In genomic region chr17:84422001-84422785, GRCm38 (mm10) we compare ENCODE assay signal across 9 mouse cellular contexts. TPM values are rescaled to one million over a fixed set of nuclear protein-coding genes. Genes with fewer than 3 reads are reported as not detected.
DNase-seq lines count a peak whose midpoint lies in the region; ATAC-seq and TF ChIP-seq lines count a peak whose summit lies in the region.
"Had no signal": no experiment of that assay in that cellular context is flagged by ENCODE, and none has a peak within 500 bp of the region (broad histone marks: within the 10 kb centered on the region; RNA-seq: fewer than 3 reads in every experiment).

No protein-coding gene starts in this region.

- H3K27ac ChIP-seq in gastrocnemius, adult 2 months = peak overlapping the region; percentile 80
- H3K27ac ChIP-seq in embryonic facial prominence, embryonic 10.5 days (replicated peaks) = no peak overlapping the region
- peak overlapping the region; percentile 57; the same call in 1 of the 2 replicates for H3K27ac ChIP-seq in intestine, embryonic 16.5 days (ENCODE audit: low read length)
- H3K27ac ChIP-seq in thymus, adult 2 months (ENCODE audit: control insufficient read depth, insufficient read depth, low read length) = no peak overlapping the region
- no peak overlapping the region for H3K27ac ChIP-seq in forebrain, embryonic 14.5 days (ENCODE audit: low read depth, low read length)

- no peak overlapping the region for H3K4me3 ChIP-seq in gastrocnemius, adult 2 months
- H3K4me3 ChIP-seq in embryonic facial prominence, embryonic 10.5 days = no peak overlapping the region
- H3K4me3 ChIP-seq in intestine, embryonic 16.5 days (ENCODE audit: low read length) = no peak overlapping the region
- H3K4me3 ChIP-seq in thymus, adult 2 months (ENCODE audit: control insufficient read depth, insufficient read depth, low read length) = no peak overlapping the region
- H3K4me3 ChIP-seq in forebrain, embryonic 14.5 days (ENCODE audit: low read depth, low read length) = no peak overlapping the region

- H3K9me3 ChIP-seq in embryonic facial prominence, embryonic 10.5 days = no peaks in the 10 kb centered on the region
- H3K9me3 ChIP-seq in intestine, embryonic 16.5 days (ENCODE audit: control insufficient read depth, low read length) = no peaks in the 10 kb centered on the region
- no peaks in the 10 kb centered on the region for H3K9me3 ChIP-seq in forebrain, embryonic 14.5 days (replicated peaks; ENCODE audit: control insufficient read depth, low read length)

- no peak overlapping the region for H3K4me2 ChIP-seq in intestine, embryonic 16.5 days (ENCODE audit: low read depth, low read length)
- no peak overlapping the region for H3K4me2 ChIP-seq in forebrain, embryonic 14.5 days (ENCODE audit: low read length)

- H3K9ac ChIP-seq in intestine, embryonic 16.5 days (ENCODE audit: low read depth, low read length) = no peak overlapping the region
- no peak overlapping the region for H3K9ac ChIP-seq in forebrain, embryonic 14.5 days (ENCODE audit: low read length)

- H3K36me3 ChIP-seq in embryonic facial prominence, embryonic 10.5 days (replicated peaks) = peaks cover 78% of the 10 kb centered on the region
- peaks cover 8% of the 10 kb centered on the region for H3K36me3 ChIP-seq in intestine, embryonic 16.5 days (ENCODE audit: control insufficient read depth, insufficient read depth, low read length)
- 0 out of 2 replicates have a peak, but pooled peaks cover 3% of the 10 kb centered on the region for H3K36me3 ChIP-seq in thymus, adult 2 months (ENCODE audit: control insufficient read depth, insufficient read depth, low read length)
- peaks cover 46% of the 10 kb centered on the region for H3K36me3 ChIP-seq in forebrain, embryonic 14.5 days (ENCODE audit: control insufficient read depth, insufficient read depth, low read length)

- WGBS in embryonic facial prominence, embryonic 10.5 days = 60% methylated on average over 4 of the region's 4 CpGs
- WGBS in intestine, embryonic 16.5 days = 65% methylated on average over 4 of the region's 4 CpGs
- 75% methylated on average over 4 of the region's 4 CpGs for WGBS in thymus, adult 2 months
- WGBS in forebrain, embryonic 14.5 days = 86% methylated on average over 4 of the region's 4 CpGs

- peaks cover 10% of the 10 kb centered on the region for H3K4me1 ChIP-seq in embryonic facial prominence, embryonic 10.5 days
- H3K4me1 ChIP-seq in intestine, embryonic 16.5 days (ENCODE audit: control insufficient read depth, insufficient read depth, low read length) = peaks cover 5% of the 10 kb centered on the region
- peaks cover 14% of the 10 kb centered on the region for H3K4me1 ChIP-seq in thymus, adult 2 months (replicated peaks; ENCODE audit: control insufficient read depth, insufficient read depth, low read length)
- no peaks in the 10 kb centered on the region for H3K4me1 ChIP-seq in forebrain, embryonic 14.5 days (ENCODE audit: control insufficient read depth, insufficient read depth, low read length)

- ATAC-seq in intestine, embryonic 16.5 days = peak; percentile 57
- ATAC-seq in forebrain, embryonic 14.5 days = no peak

- intact Hi-C loops in gastrocnemius, adult 2 months (cut with DNase I) = loop anchor here (10.0 kb wide), 1 partner anchor 307 kb away; no protein-coding TSS in a partner anchor

- no peaks in the 10 kb centered on the region for H3K27me3 ChIP-seq in embryonic facial prominence, embryonic 10.5 days (replicated peaks; ENCODE audit: low read depth, poor library complexity, severe bottlenecking)
- no peaks in the 10 kb centered on the region for H3K27me3 ChIP-seq in intestine, embryonic 16.5 days (replicated peaks; ENCODE audit: control insufficient read depth, insufficient read depth, low read length)
- H3K27me3 ChIP-seq in thymus, adult 2 months (ENCODE audit: control insufficient read depth, insufficient read depth, low read length) = no peaks in the 10 kb centered on the region
- H3K27me3 ChIP-seq in forebrain, embryonic 14.5 days (replicated peaks; ENCODE audit: control insufficient read depth, insufficient read depth, low read length) = no peaks in the 10 kb centered on the region

- peak; percentile 70 for DNase-seq in gastrocnemius, adult 2 months
- no peak for DNase-seq in gastrocnemius, postnatal 4 days (ENCODE audit: low spot score in 2 of 2)
- peak; percentile 27 for DNase-seq in embryonic facial prominence, embryonic 10.5 days (ENCODE audit: low spot score)
- DNase-seq in lung, postnatal 25 days (ENCODE audit: low spot score) = peak; percentile 64
- no peak for DNase-seq in thymus, adult 2 months
- no peak for DNase-seq in frontal cortex, postnatal 36 days (ENCODE audit: low spot score in 2 of 2)
- DNase-seq in forebrain, embryonic 14.5 days (ENCODE audit: low spot score) = no peak
- DNase-seq: layer of hippocampus, postnatal 36 days had no signal

- no peak for TF ChIP-seq POLR2A in thymus, adult 2 months (IDR thresholded peaks at IDR 0.05; ENCODE audit: control insufficient read depth, extremely low read depth, insufficient read depth, low read length, poor library complexity)

- TF ChIP-seq CTCF in gastrocnemius, adult 2 months (IDR thresholded peaks at IDR 0.05) = no peak
- no peak for TF ChIP-seq CTCF in thymus, adult 2 months (IDR thresholded peaks at IDR 0.05; ENCODE audit: borderline replicate concordance, control insufficient read depth, extremely low read depth, insufficient read depth, low read length, poor library complexity)

RNA-seq across cellular contexts. Expression of gene Thada, which starts 43.8 kb away (rescaled TPM):
- 1 to 10 TPM; 5.6 to 6.8 TPM for total RNA-seq in gastrocnemius, adult 2 months (2021)
- total RNA-seq in gastrocnemius, postnatal 4 days (2021) = 10 to 100 TPM; 12.2 to 15.0 TPM
- 13.0 and 13.3 TPM in 2 replicates for polyA plus RNA-seq in embryonic facial prominence, embryonic 10.5 days (2016; fragmentation: Nextera tagmentation; extraction: Ambion mirVana)
- 4.3 and 5.3 TPM in 2 replicates for polyA plus RNA-seq in intestine, embryonic 16.5 days (2015; fragmentation: Nextera tagmentation; extraction: Ambion mirVana)
- 40.1 and 40.6 TPM in 2 replicates for polyA plus RNA-seq in thymus, adult 2 months (2012; rRNA removed)
- 4.0 and 7.0 TPM in 2 replicates for polyA plus RNA-seq in forebrain, embryonic 14.5 days (2014; fragmentation: Nextera tagmentation; extraction: Ambion mirVana)

Comparison
In these comparisons a context has a peak if more than half of its experiments do, and no peak if none do; other contexts are left out.
1. DNase-seq: peak in gastrocnemius, adult 2 months (single experiment), embryonic facial prominence, embryonic 10.5 days (single experiment) and lung, postnatal 25 days (single experiment); none in gastrocnemius, postnatal 4 days (0 of 2), thymus, adult 2 months (single experiment), frontal cortex, postnatal 36 days (0 of 2) and forebrain, embryonic 14.5 days (single experiment).
2. H3K27ac ChIP-seq: peak in gastrocnemius, adult 2 months (single experiment) and intestine, embryonic 16.5 days (single experiment); none in embryonic facial prominence, embryonic 10.5 days (single experiment), thymus, adult 2 months (single experiment) and forebrain, embryonic 14.5 days (single experiment).